Mouse (Mus musculus) forebrain, postnatal 0 days (tissue): ENCODE data around the gene Snx21. TPM values are rescaled to one million over a fixed set of nuclear protein-coding genes. Genes with fewer than 3 reads are reported as not detected.

Experiments
- ATAC-seq: fragments of 200-750 bp; cut with Nextera tagmentation; 2 replicates; pipeline ENCODE4 v1.8.0; 2017; ENCODE audit warnings: mild to moderate bottlenecking, moderate library complexity
- DNase-seq: peaks from one replicate; pipeline ENCODE4 v3.0.0-alpha.2; 2015
- H3K27ac ChIP-seq: fragments of 300-500 bp; sonication (generic); 2 replicates; pipeline ENCODE4 v1.5.1; 2014; ENCODE audit warnings: low read depth, mild to moderate bottlenecking, antibody characterized with exemption, low read length, moderate library complexity, mixed read lengths
- H3K27me3 ChIP-seq: fragments of 300-500 bp; sonication (generic); 2 replicates; pipeline ENCODE4 v1.6.1; 2014; ENCODE audit warnings: mild to moderate bottlenecking, low read length, mixed read lengths; ENCODE audit not compliant: insufficient read depth
- H3K36me3 ChIP-seq: fragments of 300-500 bp; sonication (generic); 2 replicates; pipeline ENCODE4 v1.6.1; 2014; ENCODE audit warnings: mild to moderate bottlenecking, moderate library complexity; ENCODE audit not compliant: insufficient read depth
- H3K4me1 ChIP-seq: fragments of 300-500 bp; sonication (generic); 2 replicates; pipeline ENCODE4 v1.6.1; 2014; ENCODE audit warnings: antibody characterized with exemption; ENCODE audit not compliant: insufficient read depth
- H3K4me2 ChIP-seq: fragments of 300-500 bp; sonication (generic); 2 replicates; pipeline ENCODE4 v1.6.1; 2014; ENCODE audit warnings: low read depth, mild to moderate bottlenecking, moderate library complexity
- H3K4me3 ChIP-seq: fragments of 300-500 bp; sonication (generic); 2 replicates; pipeline ENCODE4 v1.5.1; 2014; ENCODE audit warnings: low read depth, low read length, mixed read lengths
- H3K9ac ChIP-seq: fragments of 300-500 bp; sonication (generic); 2 replicates; pipeline ENCODE4 v1.6.1; 2014; ENCODE audit warnings: mild to moderate bottlenecking
- H3K9me3 ChIP-seq: fragments of 300-500 bp; sonication (generic); 2 replicates; pipeline ENCODE4 v1.6.1; 2016; ENCODE audit warnings: low read length
- CTCF ChIP-seq: sonication (generic); IDR thresholded peaks from 2 replicates; pipeline ENCODE4 v1.5.1; 2016; ENCODE audit warnings: antibody characterized with exemption, control low read depth, low read depth
- WGBS: fragments of 180-500 bp; shearing (Covaris S2); extraction: QIAGEN DNeasy Blood & Tissue Kit; methylation state at CpG from one replicate; pipeline ENCODE4 v1.1.7; 2014; 5-methylcytosine and 5-hydroxymethylcytosine counted together
- polyA plus RNA-seq: library from polyadenylated mRNA; unstranded; fragments of >200 nt; fragmentation: Nextera tagmentation; extraction: Ambion mirVana; gene quantifications from 2 replicates; pipeline ENCODE4 v1.2.1, GENCODE M21; 2015
- total RNA-seq: library from RNA; depleted of rRNA; stranded (reverse); fragments of >200 nt; gene quantifications from 2 replicates; pipeline ENCODE4 v1.2.3, GENCODE M21; 2014

The Snx21 gene
- total and polyA plus RNA-seq, 2 experiments from 2014 or later: 50.2 to 72.0 TPM

DNA sequence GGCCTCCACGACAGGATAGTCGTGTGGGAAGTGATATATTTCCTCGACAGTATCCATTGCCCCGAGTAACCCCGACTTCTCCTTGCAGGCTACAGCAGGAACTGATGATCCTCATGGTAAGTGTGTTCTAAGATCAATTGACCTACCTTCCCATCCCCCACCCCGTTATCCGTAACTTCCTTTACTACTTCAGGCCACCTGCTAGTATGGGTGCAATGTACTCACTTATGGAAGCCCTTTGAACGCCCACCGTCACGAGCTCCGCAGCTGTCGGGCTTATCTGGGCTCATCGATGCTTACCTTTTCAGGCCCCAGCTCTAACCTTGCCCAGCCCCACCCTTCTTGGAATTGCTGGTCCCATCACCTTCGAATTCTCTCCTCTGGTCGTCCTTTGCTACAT lies 15.3 kb upstream of the Snx21 start:
- Histone ChIP-seq H3K27ac (no peak overlapping the region), H3K4me3 (peak overlapping the region; percentile 66), H3K36me3 (peaks cover 28% of the 10 kb centered on the region), H3K27me3 (no peaks in the 10 kb centered on the region), H3K9ac (peak overlapping the region; percentile 44; the same call in 1 of the 2 replicates), H3K4me2 (peak overlapping the region; percentile 97), H3K4me1 (no peaks in the 10 kb centered on the region; the same call in 1 of the 2 replicates), H3K9me3 (no peaks in the 10 kb centered on the region)
- DNase-seq (no peak), ATAC-seq (no peak)
- no peak for TF ChIP-seq CTCF
- 4% methylated on average over 15 of the region's 15 CpGs for WGBS

DNA sequence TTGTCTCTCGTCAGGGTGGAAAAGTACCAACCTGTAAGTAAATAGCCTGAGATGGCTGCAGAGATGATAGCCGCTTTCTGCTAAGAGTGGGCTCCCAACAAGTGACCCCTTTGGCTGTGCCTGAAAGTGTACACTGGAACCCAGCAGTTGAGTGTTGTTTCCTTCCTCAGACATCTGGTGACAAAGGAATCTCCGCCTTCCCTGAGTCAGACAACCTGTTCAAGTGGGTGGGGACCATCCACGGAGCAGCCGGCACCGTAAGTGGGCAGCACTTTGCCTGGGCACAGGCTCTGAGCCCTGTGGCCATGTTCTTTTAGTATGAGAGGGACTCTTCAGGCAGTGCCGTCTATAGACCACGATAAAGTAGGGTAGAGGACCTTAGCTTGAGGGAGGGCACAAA lies 14.5 kb upstream of the Snx21 start:
- H3K4me3 ChIP-seq: no peak overlapping the region
- DNase-seq: no peak
- no peak overlapping the region for H3K27ac ChIP-seq
- ATAC-seq: no peak
- H3K36me3 ChIP-seq: peaks cover 20% of the 10 kb centered on the region
- 74% methylated on average over 8 of the region's 8 CpGs for WGBS
- H3K4me1 ChIP-seq: no peaks in the 10 kb centered on the region; the same call in 1 of the 2 replicates
- peak overlapping the region; percentile 97; the same call in 1 of the 2 replicates for H3K4me2 ChIP-seq
- no peaks in the 10 kb centered on the region for H3K9me3 ChIP-seq
- H3K9ac ChIP-seq: no peak overlapping the region
- no peaks in the 10 kb centered on the region for H3K27me3 ChIP-seq
- TF ChIP-seq CTCF: no peak

DNA sequence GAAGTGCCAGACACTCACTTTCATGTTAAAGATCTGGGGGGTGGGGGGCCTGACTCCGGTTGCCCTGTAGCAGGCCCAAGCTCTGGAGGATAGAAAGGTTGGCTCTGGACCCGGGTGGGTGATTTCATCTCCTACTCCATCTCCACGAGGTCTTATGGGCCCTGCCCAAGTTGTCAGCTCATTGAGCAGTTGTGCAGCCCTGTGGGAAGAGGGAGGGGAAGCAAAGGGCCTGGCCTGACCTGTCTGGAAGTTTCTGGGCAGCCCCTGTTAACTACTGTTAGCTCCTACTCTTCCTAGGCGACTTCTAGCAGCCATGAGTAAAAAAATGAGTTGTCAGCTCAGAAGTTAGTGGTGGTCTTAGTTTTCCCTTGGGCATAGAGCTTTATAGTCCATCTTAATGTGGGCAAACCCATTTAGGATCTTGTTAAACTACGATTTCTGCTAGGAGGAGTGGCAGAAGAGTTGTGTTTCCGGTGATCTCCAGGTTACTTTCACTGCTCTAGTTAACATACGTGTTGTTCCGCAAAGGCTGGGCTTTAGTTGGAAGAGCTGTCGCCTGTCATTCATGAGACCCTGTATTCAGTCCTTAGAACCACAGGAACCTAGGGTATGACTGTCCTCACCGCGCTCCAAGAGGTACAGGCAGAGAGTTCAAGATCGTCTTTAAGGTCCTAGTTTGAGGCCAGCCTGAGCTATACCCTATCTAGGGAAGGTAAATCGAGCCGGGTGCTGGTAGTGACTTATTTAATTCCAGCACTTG lies 12.2 kb upstream of the Snx21 start:
- no peak overlapping the region for H3K27ac ChIP-seq

DNA sequence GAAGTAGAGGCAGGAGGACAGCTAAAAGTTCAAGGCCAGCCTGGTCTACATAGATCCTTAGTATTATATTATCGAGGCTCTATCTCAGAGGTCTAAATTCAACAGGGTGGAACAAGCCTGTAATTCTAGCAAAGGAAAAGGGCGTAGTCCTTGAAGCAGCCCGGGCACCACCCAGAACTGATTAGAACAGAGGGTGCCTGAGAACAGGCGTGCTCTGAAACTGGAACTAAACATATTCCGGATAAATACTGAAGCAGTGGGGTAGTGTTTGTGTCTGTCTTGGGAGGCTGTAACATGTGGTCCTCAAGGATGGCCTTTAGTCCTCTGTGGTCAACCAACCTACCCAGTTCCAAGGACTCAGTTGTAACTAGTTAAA lies 11.6 kb upstream of the Snx21 start:
- Histone ChIP-seq H3K4me1 (no peaks in the 10 kb centered on the region; the same call in 1 of the 2 replicates), H3K36me3 (no peaks in the 10 kb centered on the region), H3K4me3 (no peak overlapping the region), H3K9me3 (no peaks in the 10 kb centered on the region), H3K27me3 (no peaks in the 10 kb centered on the region), H3K9ac (no peak overlapping the region), H3K4me2 (no peak overlapping the region), H3K27ac (no peak overlapping the region)
- ATAC-seq (no peak), DNase-seq (no peak)
- TF ChIP-seq CTCF: no peak
- WGBS: 92% methylated on average over 5 of the region's 5 CpGs

More for the DNA sequence above, 12.2 kb upstream of the Snx21 start:
- Histone ChIP-seq H3K36me3 (no peaks in the 10 kb centered on the region; the same call in 1 of the 2 replicates), H3K4me3 (no peak overlapping the region), H3K27me3 (no peaks in the 10 kb centered on the region), H3K9ac (no peak overlapping the region), H3K4me2 (no peak overlapping the region), H3K4me1 (no peaks in the 10 kb centered on the region; the same call in 1 of the 2 replicates), H3K9me3 (no peaks in the 10 kb centered on the region)
- DNase-seq (no peak), ATAC-seq (no peak)
- no peak for TF ChIP-seq CTCF
- 77% methylated on average over 14 of the region's 14 CpGs for WGBS

DNA sequence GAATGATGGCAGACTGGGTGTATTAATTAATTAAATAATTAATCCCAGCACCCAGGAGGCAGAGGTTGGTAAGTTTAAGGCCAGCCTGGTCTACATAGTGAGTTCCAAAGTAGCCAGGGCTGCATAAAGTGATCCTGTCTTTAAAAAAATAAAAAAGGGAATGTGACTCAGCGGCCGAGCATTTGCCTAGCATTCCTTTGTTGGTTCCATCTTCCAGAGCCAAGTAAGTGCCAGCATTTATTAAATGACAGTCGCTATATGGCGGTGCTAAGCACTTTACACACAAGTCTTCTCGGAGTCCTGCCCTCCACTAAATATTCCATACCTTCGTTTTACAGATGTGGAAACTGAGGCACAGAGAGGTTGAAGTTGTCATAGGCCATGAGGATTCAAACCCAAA lies 9.5 kb upstream of the Snx21 start:
- no peaks in the 10 kb centered on the region for H3K27me3 ChIP-seq
- H3K4me1 ChIP-seq: no peaks in the 10 kb centered on the region
- H3K9me3 ChIP-seq: no peaks in the 10 kb centered on the region
- H3K4me3 ChIP-seq: no peak overlapping the region
- H3K4me2 ChIP-seq: no peak overlapping the region
- TF ChIP-seq CTCF: no peak
- 85% methylated on average over 6 of the region's 6 CpGs for WGBS
- H3K9ac ChIP-seq: no peak overlapping the region
- H3K36me3 ChIP-seq: no peaks in the 10 kb centered on the region
- H3K27ac ChIP-seq: no peak overlapping the region
- no peak for DNase-seq
- no peak for ATAC-seq

DNA sequence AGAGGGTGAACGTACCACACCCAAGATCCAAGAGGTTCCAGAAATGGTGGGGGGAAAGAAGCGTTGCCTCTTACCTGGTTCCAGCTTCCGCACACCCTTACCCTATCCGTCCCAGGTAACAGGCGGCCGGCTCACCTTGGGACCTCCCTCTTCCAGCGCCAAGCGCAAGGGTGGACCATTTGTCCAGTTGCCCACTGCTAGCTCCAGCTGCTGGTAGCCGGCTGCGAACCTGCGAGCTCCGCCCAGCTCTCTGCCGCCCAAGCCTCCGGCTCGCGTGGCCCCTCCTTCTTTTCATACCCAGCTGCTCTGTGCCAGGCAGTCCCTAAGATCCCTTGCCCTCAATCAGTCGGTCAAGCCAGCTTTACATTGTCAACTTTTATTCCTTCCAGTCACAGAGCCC lies 8.8 kb upstream of the Snx21 start:
- DNase-seq (no peak), ATAC-seq (no peak)
- 71% methylated on average over 17 of the region's 17 CpGs for WGBS
- Histone ChIP-seq H3K36me3 (no peaks in the 10 kb centered on the region), H3K27me3 (no peaks in the 10 kb centered on the region), H3K4me3 (no peak overlapping the region), H3K4me1 (no peaks in the 10 kb centered on the region), H3K27ac (no peak overlapping the region), H3K4me2 (no peak overlapping the region), H3K9ac (no peak overlapping the region), H3K9me3 (no peaks in the 10 kb centered on the region)
- no peak for TF ChIP-seq CTCF

DNA sequence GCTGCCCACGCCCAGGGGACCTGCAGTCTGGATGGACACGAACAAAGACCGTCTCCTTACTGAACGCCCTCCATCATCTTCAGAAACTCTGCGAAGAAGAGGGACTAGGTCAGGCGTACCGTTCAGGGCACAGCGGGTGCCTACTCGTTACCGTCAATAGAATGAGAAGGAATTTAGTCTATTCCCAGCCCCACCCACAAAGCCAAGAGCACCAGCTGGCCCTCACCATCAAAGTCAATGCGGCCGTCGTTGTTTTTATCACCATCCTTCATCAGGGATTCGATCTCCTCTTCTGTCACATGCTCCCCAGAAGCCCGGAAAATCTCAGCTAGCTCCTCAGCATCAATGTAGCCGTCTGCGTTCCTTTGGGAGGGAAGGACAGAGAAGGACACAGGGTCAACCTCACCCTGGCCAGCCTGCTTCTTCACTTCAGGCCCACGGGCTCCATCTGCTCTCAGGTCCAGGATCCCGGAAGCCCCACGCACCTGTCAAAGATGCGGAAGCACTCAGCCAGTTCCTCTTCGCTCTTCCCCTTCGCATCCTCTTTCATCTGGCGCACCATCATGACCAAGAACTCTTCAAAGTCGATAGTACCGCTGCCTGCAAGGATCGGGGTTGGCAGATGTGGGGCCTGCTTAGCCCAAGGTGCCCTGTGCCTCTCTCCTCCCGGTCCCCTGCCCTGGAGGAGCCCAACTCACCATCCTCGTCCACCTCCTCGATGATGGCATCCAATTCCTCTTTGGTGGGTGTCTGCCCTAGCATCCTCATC lies 8.2 kb upstream of the Snx21 start:
- H3K27ac ChIP-seq: no peak overlapping the region
- TF ChIP-seq CTCF: no peak
- no peak overlapping the region for H3K9ac ChIP-seq
- H3K27me3 ChIP-seq: no peaks in the 10 kb centered on the region
- WGBS: 80% methylated on average over 30 of the region's 30 CpGs
- H3K4me2 ChIP-seq: no peak overlapping the region
- H3K4me1 ChIP-seq: no peaks in the 10 kb centered on the region
- no peak for DNase-seq
- H3K36me3 ChIP-seq: no peaks in the 10 kb centered on the region
- no peak overlapping the region for H3K4me3 ChIP-seq
- no peak for ATAC-seq
- no peaks in the 10 kb centered on the region for H3K9me3 ChIP-seq
